In genomic region chr7:129079786-129080185, GRCm38 (mm10) we compare ENCODE assay signal across 17 mouse cellular contexts.
"Had no signal": no experiment of that assay in that cellular context is flagged by ENCODE, and none has a peak within 500 bp of the region (broad histone marks: within the 10 kb centered on the region; RNA-seq: fewer than 3 reads in every experiment).

No protein-coding gene starts in this region.

- H3K4me3 ChIP-seq: intestine, embryonic 15.5 days; kidney, embryonic 15.5 days; left cerebral cortex, adult 2 months; limb, embryonic 12.5 days; midbrain, embryonic 13.5 days; neural tube, embryonic 13.5 days had no signal

- H3K36me3 ChIP-seq: intestine, embryonic 15.5 days; kidney, embryonic 15.5 days; limb, embryonic 12.5 days; midbrain, embryonic 13.5 days; neural tube, embryonic 13.5 days had no signal

- H3K9me3 ChIP-seq: intestine, embryonic 15.5 days; kidney, embryonic 15.5 days; limb, embryonic 12.5 days; midbrain, embryonic 13.5 days; neural tube, embryonic 13.5 days had no signal

- H3K27ac ChIP-seq: intestine, embryonic 15.5 days; kidney, embryonic 15.5 days; left cerebral cortex, adult 2 months; limb, embryonic 12.5 days; liver, embryonic 14.5 days; macrophage; midbrain, embryonic 13.5 days; neural tube, embryonic 13.5 days had no signal

- H3K4me2 ChIP-seq: intestine, embryonic 15.5 days; kidney, embryonic 15.5 days; limb, embryonic 12.5 days; midbrain, embryonic 13.5 days; neural tube, embryonic 13.5 days had no signal

- DNase-seq: kidney, adult 18-20 months; kidney, postnatal 25 days; liver; lung, adult 2 months; lung, postnatal 10 days; right cerebral cortex, adult 18-20 months; spleen, adult 18-20 months; thymus, adult 18-20 months; thymus, postnatal 14 days had no signal

- H3K9ac ChIP-seq: intestine, embryonic 15.5 days; kidney, embryonic 15.5 days; limb, embryonic 12.5 days; liver, embryonic 14.5 days; midbrain, embryonic 13.5 days; neural tube, embryonic 13.5 days had no signal

- ATAC-seq: intestine, embryonic 15.5 days; midbrain, embryonic 13.5 days had no signal

- H3K27me3 ChIP-seq: intestine, embryonic 15.5 days; kidney, embryonic 15.5 days; limb, embryonic 12.5 days; midbrain, embryonic 13.5 days; neural tube, embryonic 13.5 days had no signal

- H3K4me1 ChIP-seq: intestine, embryonic 15.5 days; kidney, embryonic 15.5 days; limb, embryonic 12.5 days; midbrain, embryonic 13.5 days; neural tube, embryonic 13.5 days had no signal
